12 mouse cellular contexts compared by ENCODE assay signal in the genomic region with DNA sequence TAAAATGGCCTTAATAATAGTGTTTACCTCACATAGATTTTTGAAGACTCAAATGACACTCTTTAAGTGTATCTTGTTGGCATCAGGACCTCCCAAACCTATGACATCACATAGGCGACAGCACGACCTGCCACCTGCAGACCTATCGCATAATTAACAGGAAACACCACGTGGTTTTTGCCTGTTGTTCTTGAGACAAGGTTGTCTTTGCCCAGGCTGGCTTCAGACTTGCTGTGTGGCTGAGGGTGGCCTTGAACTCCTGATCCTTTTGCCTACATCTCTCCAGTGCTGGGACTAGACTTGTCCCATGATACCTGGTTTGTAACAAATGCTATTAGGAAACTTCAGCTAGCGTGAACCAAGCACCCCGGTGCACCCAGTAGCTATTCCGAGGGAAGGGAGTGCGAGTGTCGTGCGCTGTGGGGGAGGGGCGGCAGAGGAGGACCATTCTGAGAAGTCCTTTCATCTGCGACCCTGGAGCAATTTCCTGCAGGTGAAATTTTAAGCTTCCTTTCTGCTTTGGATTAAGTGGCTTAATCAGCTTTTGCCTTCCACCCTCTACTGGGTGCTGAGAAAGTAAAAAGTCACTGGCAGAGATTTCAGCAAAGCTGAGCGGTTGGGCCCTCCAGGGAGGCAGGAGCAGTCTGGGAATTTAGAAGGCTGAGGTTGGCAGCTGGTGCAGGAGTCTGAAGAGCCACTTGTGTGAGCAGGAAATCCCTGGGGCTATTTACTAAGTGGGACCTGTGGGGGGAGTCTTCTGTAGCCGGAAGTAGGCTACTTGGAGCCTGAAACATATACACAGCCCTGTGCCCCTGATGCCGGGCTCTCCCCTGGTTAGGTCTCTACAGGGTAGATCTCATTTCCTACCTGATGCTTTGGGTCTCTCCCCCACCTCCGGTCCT.
DNase-seq lines count a peak whose midpoint lies in the region; ATAC-seq and TF ChIP-seq lines count a peak whose summit lies in the region.
"Had no signal": no experiment of that assay in that cellular context is flagged by ENCODE, and none has a peak within 500 bp of the region (broad histone marks: within the 10 kb centered on the region; RNA-seq: fewer than 3 reads in every experiment).

No protein-coding gene starts in this region.

- H3K9ac ChIP-seq in embryonic facial prominence, embryonic 14.5 days (ENCODE audit: low read depth, low read length): no peak overlapping the region
- H3K9ac ChIP-seq in liver, postnatal 0 days (replicated peaks): no peak overlapping the region
- H3K9ac ChIP-seq: heart, embryonic 15.5 days; intestine, embryonic 15.5 days; liver, embryonic 14.5 days had no signal

- peak; percentile 28 for DNase-seq in embryo, embryonic 10 days (ENCODE audit: low spot score)
- DNase-seq in embryo, embryonic 10.5 days (ENCODE audit: low spot score): no peak
- DNase-seq in kidney, postnatal 14 days: peak; percentile 17
- DNase-seq in kidney, adult 8-10 months: no peak
- DNase-seq in embryonic facial prominence, embryonic 14.5 days (ENCODE audit: low spot score): peak; percentile 84
- DNase-seq in lung, postnatal 14 days: peak; percentile 48
- no peak for DNase-seq in right cerebral cortex, postnatal 25 days
- no peak for DNase-seq in liver, postnatal 0 days

- TF ChIP-seq CTCF in liver, postnatal 0 days (IDR thresholded peaks at IDR 0.05; ENCODE audit: low read depth): no peak

- H3K36me3 ChIP-seq in embryonic facial prominence, embryonic 14.5 days (ENCODE audit: control insufficient read depth, insufficient read depth, low read length): no peaks in the 10 kb centered on the region
- no peaks in the 10 kb centered on the region for H3K36me3 ChIP-seq in liver, postnatal 0 days (replicated peaks; ENCODE audit: insufficient read depth, low read length)
- H3K36me3 ChIP-seq: heart, embryonic 15.5 days; intestine, embryonic 15.5 days had no signal

- H3K4me3 ChIP-seq in embryonic facial prominence, embryonic 14.5 days (ENCODE audit: low read depth, low read length): no peak overlapping the region
- no peak overlapping the region for H3K4me3 ChIP-seq in liver, postnatal 0 days (ENCODE audit: low read depth, low read length)
- H3K4me3 ChIP-seq: heart, embryonic 15.5 days; intestine, embryonic 15.5 days; myocyte had no signal

- peaks cover 3% of the 10 kb centered on the region; the same call in 1 of the 2 replicates for H3K4me1 ChIP-seq in embryonic facial prominence, embryonic 14.5 days (ENCODE audit: control insufficient read depth, insufficient read depth, low read length)
- peaks cover under 1% of the 10 kb centered on the region; the same call in 1 of the 2 replicates for H3K4me1 ChIP-seq in liver, postnatal 0 days (ENCODE audit: insufficient read depth)

- H3K27ac ChIP-seq in embryonic facial prominence, embryonic 14.5 days (replicated peaks; ENCODE audit: low read depth, low read length): no peak overlapping the region
- no peak overlapping the region for H3K27ac ChIP-seq in liver, postnatal 0 days (ENCODE audit: low read depth)
- H3K27ac ChIP-seq: heart, embryonic 15.5 days; intestine, embryonic 15.5 days; liver, embryonic 14.5 days had no signal

- no peaks in the 10 kb centered on the region for H3K9me3 ChIP-seq in embryonic facial prominence, embryonic 14.5 days (ENCODE audit: control insufficient read depth, low read length)
- H3K9me3 ChIP-seq in liver, postnatal 0 days (ENCODE audit: low read length): no peaks in the 10 kb centered on the region
- H3K9me3 ChIP-seq: heart, embryonic 15.5 days; intestine, embryonic 15.5 days had no signal

- H3K4me2 ChIP-seq in embryonic facial prominence, embryonic 14.5 days (ENCODE audit: low read depth, low read length): no peak overlapping the region
- H3K4me2 ChIP-seq in liver, postnatal 0 days (ENCODE audit: low read depth, low read length): no peak overlapping the region
- H3K4me2 ChIP-seq: heart, embryonic 15.5 days; intestine, embryonic 15.5 days had no signal

- H3K27me3 ChIP-seq in embryonic facial prominence, embryonic 14.5 days (replicated peaks; ENCODE audit: control insufficient read depth, insufficient read depth, low read length): no peaks in the 10 kb centered on the region; the same call in 1 of the 2 replicates
- H3K27me3 ChIP-seq in liver, postnatal 0 days (ENCODE audit: insufficient read depth, low read length): 0 out of 2 replicates have a peak, but pooled peaks cover 2% of the 10 kb centered on the region
- H3K27me3 ChIP-seq: heart, embryonic 15.5 days; intestine, embryonic 15.5 days had no signal

- TF ChIP-seq EP300 in liver, postnatal 0 days (IDR thresholded peaks at IDR 0.05; ENCODE audit: low read depth): no peak

- 9% methylated on average over 16 of the region's 16 CpGs for WGBS in embryonic facial prominence, embryonic 14.5 days
- WGBS in liver, postnatal 0 days (ENCODE audit: insufficient replicate concordance): 23% methylated on average over 16 of the region's 16 CpGs

- peak; percentile 68 for ATAC-seq in embryonic facial prominence, embryonic 14.5 days (ENCODE audit: low read depth)
- no peak for ATAC-seq in liver, postnatal 0 days
- ATAC-seq: intestine, embryonic 15.5 days had no signal

Comparison
In these comparisons a context has a peak if more than half of its experiments do, and no peak if none do; other contexts are left out.
1. DNase-seq: peak in embryo, embryonic 10 days (single experiment), kidney, postnatal 14 days (single experiment), embryonic facial prominence, embryonic 14.5 days (single experiment) and lung, postnatal 14 days (single experiment); none in embryo, embryonic 10.5 days (single experiment), kidney, adult 8-10 months (0 of 2), right cerebral cortex, postnatal 25 days (single experiment) and liver, postnatal 0 days (single experiment).